Mouse (Mus musculus) 3T3-L1 (cell line): ENCODE results near the gene Fam84a.

ENCODE experiments used
- DNase-seq: peaks from one replicate; pipeline ENCODE4 v3.0.0-alpha.2; 2015; ENCODE audit warnings: low read depth, low spot score

Gene Fam84a

GRCm38 (mm10) chr12:14151921-14152320, at the start of gene Fam84a:
Gene Fam84a (minus strand): TSS chr12:14152054.
- DNase-seq: no peak

- DNase-seq: no peak
Observed at GRCm38 (mm10) chr12:14195479-14195878, 43.6 kb upstream of the Fam84a start.

- no peak for DNase-seq
Observed at GRCm38 (mm10) chr12:14186689-14187195, 34.9 kb upstream of the Fam84a start.

- peak; percentile 39 for DNase-seq
Observed at GRCm38 (mm10) chr12:14165713-14166112, 13.9 kb upstream of the Fam84a start.

- no peak for DNase-seq
Observed at GRCm38 (mm10) chr12:14164936-14165335, 13.1 kb upstream of the Fam84a start.

GRCm38 (mm10) chr12:14152426-14152825, 572 bp upstream of the Fam84a start:
- DNase-seq: peak; percentile 1

- no peak for DNase-seq
Observed at GRCm38 (mm10) chr12:14150936-14151631, 770 bp downstream of the Fam84a start.

- DNase-seq: no peak
Observed at GRCm38 (mm10) chr12:14150568-14150909, 1.3 kb downstream of the Fam84a start.

GRCm38 (mm10) chr12:14149843-14150567, 1.8 kb downstream of the Fam84a start:
- DNase-seq: no peak

GRCm38 (mm10) chr12:14149022-14149842, 2.6 kb downstream of the Fam84a start:
- DNase-seq: no peak

GRCm38 (mm10) chr12:14137046-14137445, 14.8 kb downstream of the Fam84a start:
- peak; percentile 44 for DNase-seq

GRCm38 (mm10) chr12:14114730-14115129, 37.1 kb downstream of the Fam84a start:
- DNase-seq: no peak

- DNase-seq: peak; percentile 16
Observed at GRCm38 (mm10) chr12:14096944-14097343, 54.9 kb downstream of the Fam84a start.
